Mouse (Mus musculus) heart, adult 11 months (tissue): Measurements from ENCODE around the gene Amph.
"Not testable (repeated sequence)": the region's sequence is repeated elsewhere in the genome, so short reads cannot be mapped to it uniquely, and the experiment has no call there.

Source experiments
- DNase-seq: peaks from one replicate; pipeline ENCODE4 v3.0.0; 2022

Gene Amph

DNA sequence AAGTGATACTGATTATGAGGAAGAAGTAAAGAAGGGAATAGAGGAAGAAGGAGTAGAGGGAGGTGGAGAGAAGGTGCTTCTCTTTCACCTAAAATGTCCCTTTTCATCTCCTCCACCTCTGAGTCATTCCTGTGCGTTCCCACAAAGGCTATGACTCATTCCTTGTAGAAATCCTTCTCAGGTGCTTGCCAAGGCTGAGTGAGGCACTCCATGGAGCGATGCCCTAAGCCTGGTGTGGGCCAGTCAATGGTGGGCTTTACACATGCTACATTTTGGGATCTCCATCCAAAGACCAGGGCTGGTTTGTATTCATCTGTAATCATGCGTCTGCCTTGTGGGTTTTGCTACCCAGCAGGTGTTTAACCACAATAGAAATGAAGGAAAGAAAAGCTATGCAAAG lies 78.9 kb downstream of the Amph start:
- no peak for DNase-seq

DNA sequence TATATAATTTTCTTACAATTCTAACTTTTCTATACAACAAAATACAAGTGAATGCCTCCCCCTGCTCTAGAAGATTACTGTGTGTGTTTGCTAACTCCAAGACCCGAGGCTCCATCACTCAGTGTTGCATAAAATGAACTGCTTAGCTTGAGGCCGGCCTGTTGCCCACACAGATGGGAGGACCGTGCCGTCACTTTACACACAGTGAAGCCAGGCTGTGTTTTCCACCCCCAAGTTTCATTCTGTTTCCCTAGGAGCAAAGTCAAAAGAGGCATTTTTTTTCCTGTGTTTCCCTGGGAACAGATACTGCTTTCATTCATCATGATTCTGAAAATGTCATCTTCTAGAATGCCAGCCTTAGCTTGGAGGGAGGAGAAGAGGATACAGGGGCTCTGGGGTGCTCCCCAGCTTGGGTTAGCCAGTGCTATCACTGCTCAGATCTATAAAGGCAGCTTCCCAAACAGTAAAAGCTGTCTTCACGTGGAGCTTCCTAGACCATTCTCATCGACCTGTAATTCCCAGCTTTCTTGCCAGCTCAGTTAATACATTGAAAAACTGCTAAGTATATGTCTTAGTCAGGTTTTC lies 79.9 kb downstream of the Amph start:
- no peak for DNase-seq

- DNase-seq, result no peak
These were observed 84.1 kb downstream of the Amph start for GRCm38 (mm10) chr13:19031916-19032688.

DNA sequence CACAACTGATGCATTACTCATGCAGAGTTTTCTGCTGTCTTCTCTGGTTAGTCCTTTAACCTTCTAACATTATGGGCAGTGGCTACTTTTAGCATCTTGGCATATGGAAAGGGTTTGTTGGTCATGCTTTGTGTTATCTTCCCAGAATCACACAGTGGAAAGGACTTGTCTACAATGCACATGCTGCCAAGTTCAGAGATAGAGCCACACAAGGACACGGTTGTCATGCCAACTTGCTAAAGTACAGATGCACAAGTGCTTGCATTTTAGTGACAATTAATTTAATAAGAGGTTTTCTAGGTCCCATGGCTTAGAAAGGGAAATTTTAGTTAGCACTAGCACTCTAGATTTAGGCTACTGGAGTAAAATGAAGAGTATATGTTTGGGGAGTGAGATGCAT lies 104.1 kb downstream of the Amph start:
- DNase-seq, result no peak

- DNase-seq, result no peak
These were observed 106.5 kb downstream of the Amph start for GRCm38 (mm10) chr13:19054504-19054903.

GRCm38 (mm10) chr13:19072261-19072660 lies 124.3 kb downstream of the Amph start:
- no peak for DNase-seq

DNA sequence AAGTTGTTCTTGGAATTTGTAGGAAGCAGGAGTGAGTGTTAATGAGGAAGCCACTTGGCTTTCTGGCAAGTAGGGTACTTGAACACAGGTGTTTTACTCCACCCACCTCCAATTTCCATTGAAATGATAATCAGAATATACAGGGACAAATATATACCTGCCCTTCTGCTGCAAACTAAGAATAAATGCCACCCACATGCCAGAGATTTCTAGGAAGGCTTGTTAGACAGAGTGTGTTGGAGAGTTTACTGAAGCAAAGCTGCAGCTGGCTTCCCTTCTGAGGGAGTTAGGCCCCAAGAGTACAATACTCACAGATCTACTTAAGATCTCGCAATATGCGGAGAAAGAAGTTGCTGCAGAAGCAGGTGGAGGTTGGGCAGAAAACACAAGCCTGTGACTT lies 129.4 kb downstream of the Amph start:
- no peak for DNase-seq

- no peak for DNase-seq
These were observed 133.9 kb downstream of the Amph start for GRCm38 (mm10) chr13:19081932-19082331.

GRCm38 (mm10) chr13:19094571-19094970 lies 146.6 kb downstream of the Amph start:
- no peak for DNase-seq

DNA sequence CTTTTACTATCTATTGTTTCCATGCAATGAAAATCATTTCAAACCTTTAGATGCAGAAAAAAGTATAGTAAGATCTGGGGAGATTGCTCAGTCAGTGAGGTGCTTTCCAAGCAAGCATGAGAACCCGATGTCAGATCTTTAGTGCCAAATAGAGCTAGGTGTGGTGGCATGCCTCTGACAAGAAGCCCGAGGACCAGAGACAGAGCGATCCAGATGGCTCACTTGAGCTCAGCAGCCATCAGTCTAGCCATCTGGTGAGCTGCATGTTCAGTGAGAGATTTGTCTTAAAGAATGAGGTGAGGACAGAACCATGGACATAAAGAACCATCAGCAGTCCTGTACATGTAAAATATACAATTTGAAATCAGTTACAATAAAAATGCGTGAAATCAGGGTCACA lies 149.1 kb downstream of the Amph start:
- no peak for DNase-seq

- no peak for DNase-seq
These were observed 153.9 kb downstream of the Amph start for GRCm38 (mm10) chr13:19101889-19102402.

- DNase-seq, result no peak
These were observed 158.4 kb downstream of the Amph start for GRCm38 (mm10) chr13:19106418-19106817.

DNA sequence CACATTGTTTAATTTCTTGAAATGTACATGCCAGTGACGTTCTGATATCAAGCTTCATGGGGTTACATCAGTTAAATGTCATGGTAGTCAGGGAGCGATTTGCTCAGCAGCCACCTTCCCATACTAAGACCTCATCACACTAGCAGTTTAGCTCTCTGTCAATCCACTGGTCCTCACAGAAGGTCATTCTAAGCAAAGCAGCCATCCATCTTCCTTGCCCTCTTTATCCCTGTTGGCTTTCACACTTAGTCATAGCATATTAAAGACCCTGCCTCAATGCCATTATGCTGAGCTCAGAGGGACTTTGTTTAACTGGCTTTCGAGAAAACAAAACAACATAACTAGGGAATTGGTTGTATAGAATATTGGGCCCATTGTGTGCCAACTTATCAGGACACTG lies 161.3 kb downstream of the Amph start:
- no peak for DNase-seq

DNA sequence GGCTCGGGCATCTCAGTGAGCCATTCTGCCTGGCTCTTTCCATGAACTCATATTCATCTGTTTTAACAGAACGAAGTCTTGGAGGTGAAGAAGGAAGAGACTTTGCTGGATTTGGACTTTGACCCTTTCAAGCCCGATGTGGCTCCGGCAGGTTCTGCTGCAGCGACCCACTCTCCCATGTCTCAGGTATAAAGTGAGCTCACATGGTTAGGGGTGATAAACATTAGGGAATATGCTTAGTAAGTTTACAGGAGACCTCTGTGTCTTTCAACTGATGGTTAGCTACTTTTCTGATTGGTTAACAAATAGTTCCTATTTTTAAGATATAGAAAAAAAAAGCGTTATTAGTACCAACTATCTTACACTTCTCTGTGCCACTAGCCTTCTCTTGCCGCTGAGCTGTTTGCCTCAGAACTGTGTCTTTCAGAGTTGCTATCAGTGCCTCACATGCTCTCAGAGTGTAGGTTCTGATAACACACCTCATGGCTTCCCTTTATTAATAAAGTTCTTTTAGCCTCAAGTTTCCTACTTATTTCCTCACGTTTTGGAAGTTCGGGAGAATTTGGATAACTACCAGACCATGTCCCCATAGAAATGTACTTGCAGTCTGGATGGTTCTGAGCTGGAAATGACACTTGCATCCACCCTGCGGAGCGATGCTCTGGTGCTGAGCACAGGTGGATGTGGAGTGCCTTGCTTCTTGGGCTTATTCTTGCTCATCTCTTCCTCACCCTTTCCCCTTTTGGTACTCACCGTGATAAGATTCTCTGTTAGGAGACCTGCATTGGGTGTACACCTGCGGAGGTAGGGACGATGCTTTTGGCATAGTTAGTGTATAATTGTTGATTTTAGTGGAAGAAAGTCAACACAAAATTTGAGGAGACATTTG lies 165.3 kb downstream of the Amph start:
- DNase-seq, result no peak

GRCm38 (mm10) chr13:19114761-19115160 lies 166.8 kb downstream of the Amph start:
- not testable (repeated sequence) for DNase-seq

GRCm38 (mm10) chr13:19126912-19127552 lies 179.0 kb downstream of the Amph start:
- no peak for DNase-seq

DNA sequence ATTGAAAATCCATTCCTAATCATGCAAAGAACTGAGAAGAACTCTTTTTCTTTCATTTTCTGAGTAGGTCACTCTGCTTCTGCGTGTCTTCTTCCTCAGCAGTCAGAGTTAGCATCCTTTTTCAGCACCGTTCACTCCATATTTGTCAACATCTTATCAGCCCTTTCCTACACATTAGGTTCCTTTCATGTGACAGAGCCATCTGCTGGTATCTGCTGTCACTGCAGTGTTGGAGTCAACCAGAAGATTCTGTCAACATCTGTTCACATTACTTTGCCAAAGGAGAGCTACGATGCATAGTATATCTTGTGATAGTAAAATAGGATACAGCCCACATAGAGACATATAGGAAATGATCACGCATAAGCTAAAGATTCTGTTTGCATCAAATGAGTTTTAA lies 185.8 kb downstream of the Amph start:
- DNase-seq, result peak; percentile 2

- peak; percentile 61 for DNase-seq
These were observed 189.2 kb downstream of the Amph start for GRCm38 (mm10) chr13:19137212-19137611.

DNA sequence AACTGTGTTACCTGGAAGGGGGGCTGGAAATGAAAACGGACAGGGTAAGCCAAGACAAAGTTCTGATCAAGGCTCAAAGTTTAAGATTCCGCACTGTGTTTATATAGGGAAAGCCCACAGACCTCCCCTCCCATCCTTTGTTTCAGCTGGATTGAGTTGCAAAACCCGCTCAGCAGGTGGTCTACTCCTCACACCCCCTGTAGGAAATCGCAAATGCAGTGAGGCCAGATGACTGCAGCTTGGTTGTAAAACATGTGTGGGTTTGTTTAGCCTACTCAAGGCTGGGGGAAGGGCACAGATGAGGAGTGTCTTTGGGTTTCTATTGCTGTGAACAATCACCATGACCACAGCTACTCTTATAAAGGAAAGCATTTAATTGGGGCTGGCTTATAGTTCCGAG lies 189.9 kb downstream of the Amph start:
- no peak for DNase-seq

DNA sequence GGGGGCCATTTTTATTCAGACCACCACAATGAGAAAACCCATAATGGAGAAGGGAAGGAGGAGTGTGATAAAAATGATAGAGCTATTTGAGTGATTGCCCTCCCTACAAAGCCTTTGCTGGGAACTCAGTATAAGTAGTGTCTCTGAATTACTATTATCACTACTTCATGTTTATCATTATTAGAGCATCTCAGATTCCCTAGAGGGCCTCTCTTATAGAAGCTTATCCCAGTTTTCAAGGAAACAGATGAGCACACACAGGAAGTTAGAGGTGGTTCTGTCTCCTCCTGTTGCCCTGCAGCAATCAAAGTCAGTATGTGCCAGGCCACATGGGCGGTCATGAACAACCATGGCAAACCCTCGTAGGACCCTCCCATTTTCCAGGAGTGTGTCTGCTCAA lies 190.5 kb downstream of the Amph start:
- no peak for DNase-seq

DNA sequence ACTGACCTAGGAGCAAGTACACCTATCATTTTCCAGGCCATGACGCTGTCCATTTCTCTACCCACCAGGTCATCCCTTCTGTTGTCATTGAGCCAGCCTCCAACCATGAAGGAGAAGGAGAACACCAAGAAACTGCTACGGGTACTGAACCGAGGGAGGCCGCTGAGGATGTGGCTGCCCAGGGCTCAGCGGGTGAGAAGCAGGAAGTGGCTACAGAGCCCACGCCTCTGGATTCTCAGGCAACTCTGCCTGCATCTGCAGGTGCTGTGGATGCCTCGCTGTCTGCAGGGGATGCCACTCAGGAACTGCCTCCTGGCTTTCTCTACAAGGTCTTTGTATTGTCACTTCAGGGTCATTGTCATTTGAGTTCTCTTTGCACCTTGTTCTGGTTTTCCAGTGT lies 191.1 kb downstream of the Amph start:
- DNase-seq, result no peak

DNA sequence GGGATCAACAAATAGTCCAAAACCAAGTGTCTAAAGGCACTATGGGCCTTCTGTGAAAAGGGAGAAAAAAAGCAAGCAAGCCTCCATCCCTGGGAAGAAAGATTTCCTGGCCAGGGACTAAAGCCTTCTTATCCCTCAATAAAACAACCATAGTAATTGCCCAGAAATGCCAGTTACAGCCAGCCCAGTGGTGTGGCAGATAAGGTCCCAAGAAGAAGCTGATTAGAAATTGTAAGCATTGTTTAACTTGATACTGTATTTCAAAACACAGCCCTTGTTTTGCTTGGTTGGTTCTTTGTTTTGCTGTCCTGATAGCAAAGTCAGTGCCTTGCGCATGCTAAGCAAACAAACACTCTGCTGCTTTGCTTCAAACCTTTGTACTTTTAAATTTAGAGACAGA lies 191.8 kb downstream of the Amph start:
- no peak for DNase-seq

DNA sequence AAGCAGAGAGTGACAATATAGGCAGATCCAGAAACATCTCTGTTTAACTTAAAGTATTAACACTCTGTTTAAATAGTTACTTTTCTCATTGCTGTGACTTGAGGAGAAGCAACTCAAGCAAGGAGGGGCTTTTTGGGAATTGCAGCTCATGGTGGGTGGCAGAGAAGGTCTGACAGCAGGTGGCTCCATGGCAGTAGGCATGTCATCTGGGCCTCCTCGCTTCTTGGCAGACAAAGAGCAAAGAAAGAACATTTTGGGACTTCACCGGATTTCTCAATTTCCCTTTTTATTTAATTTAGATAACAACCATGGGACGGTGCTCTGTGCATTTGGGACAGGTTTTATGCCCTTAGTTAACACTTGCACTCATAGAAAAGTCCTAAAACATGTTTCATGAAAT lies 195.8 kb downstream of the Amph start:
- DNase-seq, result no peak
